Mouse (Mus musculus) frontal cortex, postnatal 14 days (tissue): Measurements from ENCODE around the gene Olfr1135.

Experiments
- DNase-seq, 2 experiments: peaks; one replicate each; pipeline ENCODE4 v3.0.0; 2022; ENCODE audit warnings: low spot score in 2 of 2

The Olfr1135 gene

GRCm38 (mm10) chr2:87673564-87673963 lies at the start of gene Olfr1135:
Olfr1135 (minus strand) TSS chr2:87673664.
- DNase-seq = no peak

GRCm38 (mm10) chr2:87713079-87713478 lies 39.6 kb upstream of the Olfr1135 start, which contains the start of gene Olfr1137:
Olfr1137 (minus strand) TSS chr2:87713179.
- DNase-seq = no peak

GRCm38 (mm10) chr2:87693847-87694246 lies 20.4 kb upstream of the Olfr1135 start, which contains the start of gene Olfr1136:
Olfr1136 (minus strand) TSS chr2:87693947.
- DNase-seq = no peak

DNA sequence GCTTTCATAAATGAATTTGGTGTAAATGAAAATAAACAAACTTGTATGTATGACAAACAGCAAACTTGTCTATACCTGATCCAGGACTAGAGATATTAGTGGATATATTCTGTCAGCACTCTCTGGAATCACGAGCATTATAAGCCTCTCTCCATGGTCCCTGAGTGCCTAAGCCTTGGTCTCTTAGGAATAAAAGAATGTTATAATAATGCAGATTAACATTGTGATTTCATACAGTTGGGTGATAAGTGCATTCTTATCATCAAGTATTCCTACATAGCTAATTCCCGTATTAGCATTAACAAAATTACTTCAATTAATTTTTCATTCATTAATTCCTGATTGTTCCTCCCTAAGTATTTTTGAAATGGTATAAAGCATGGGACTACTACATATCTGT lies 15.1 kb downstream of the Olfr1135 start, which contains the start of gene Olfr1134:
Gene Olfr1134 (minus strand): TSS at position 101 of the 400 bp plus-strand sequence.
- no peak for DNase-seq

DNA sequence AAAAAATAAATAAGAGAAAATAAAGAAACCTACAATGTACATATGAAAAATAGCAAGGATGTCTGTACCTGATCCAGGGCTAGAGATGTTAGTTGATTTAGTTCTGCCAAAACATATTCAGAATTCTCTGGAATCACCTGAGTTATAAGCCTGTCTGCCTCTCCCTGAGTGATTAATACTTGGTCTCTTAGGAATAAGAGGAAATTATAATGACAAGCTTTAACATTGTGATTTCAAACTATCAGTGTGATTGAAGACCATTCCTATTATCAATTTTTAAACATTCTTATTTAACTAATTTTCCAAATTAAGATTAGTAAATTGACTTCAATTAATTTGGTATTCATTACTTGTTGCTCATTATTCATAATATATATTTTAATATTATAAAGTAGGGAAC lies 26.2 kb downstream of the Olfr1135 start, which contains the start of gene Olfr1133:
Gene Olfr1133 (minus strand): TSS at position 101 of the 400 bp plus-strand sequence.
- DNase-seq = no peak

- no peak for DNase-seq
Measured at GRCm38 (mm10) chr2:87642441-87642840, 31.0 kb downstream of the Olfr1135 start.

GRCm38 (mm10) chr2:87637435-87637834 lies 36.0 kb downstream of the Olfr1135 start, which contains the start of gene Olfr1132:
Olfr1132 (minus strand) TSS chr2:87637535.
- DNase-seq = no peak

DNA sequence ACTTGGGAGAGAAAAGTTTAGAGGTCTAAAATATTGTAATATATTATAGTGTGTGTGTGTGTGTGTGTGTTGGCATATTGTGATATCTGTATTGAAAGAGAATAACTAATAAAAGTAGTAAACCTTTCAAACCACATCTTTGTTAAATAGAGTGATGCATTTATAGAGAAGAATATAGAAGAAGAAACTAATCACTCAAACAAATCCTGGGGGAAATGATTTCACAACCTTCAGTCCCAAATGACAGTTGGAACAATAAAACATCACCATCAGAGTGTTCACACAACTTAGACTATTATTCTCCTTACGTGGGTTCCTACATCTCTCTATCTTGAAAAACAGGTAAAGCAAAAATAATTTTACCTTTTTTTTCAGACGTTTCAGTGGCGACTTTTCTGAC lies 46.7 kb downstream of the Olfr1135 start, which contains the start of gene Olfr1131:
Gene Olfr1131 (plus strand): TSS at position 301 of the 400 bp plus-strand sequence.
- DNase-seq = no peak
